Mouse (Mus musculus) heart, adult 11 months (tissue): ENCODE data around the gene Adam15.

ENCODE experiments used
- DNase-seq: peaks from one replicate; pipeline ENCODE4 v3.0.0; 2022

The Adam15 gene

DNA sequence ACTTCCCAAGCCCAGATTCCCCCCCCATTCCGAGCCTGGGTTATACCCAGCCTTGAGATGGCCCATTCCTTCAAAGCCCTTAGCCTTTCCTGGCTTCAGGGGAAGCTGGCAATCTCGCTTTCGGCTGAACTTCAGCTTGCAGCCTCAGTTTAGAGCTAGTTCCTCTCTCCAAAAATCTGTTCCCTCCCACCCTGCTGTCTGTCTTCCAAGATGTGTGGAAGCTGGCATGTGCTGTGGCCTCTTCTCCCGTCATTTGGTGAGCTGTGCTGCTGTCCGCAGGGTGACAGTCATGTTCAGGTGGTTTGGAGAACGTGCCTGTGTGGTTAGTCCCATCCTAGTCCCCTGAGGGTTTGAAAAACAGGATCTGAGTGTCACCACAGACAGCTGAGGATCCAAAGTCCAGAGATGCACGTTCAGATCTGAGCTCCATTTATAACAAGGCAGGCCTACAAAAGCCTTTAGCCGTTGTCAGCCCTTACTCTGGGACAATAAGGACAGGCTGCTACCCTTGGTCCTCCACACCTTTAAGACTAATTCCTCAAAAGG lies 54.0 kb downstream of the Adam15 start:
- no peak for DNase-seq

DNA sequence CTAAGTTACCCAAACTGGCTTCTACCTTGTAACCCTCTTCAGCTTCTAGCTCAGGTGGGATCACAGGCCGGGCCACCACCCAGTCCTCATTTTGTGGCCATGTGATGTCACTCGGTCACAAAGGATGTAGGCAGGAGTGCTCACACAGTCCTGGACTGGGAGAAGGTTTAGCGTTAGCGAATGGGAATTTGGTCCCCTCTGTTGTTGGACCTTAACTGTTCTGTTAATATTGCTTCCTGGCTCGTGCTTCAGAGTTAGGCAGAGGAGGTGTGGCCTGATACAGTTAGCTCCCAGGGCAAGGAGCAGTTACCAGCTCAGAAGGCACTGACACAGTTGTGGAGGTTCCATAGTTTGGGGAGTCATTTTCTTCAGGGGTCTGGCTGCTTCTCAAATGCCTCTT lies 55.6 kb downstream of the Adam15 start:
- DNase-seq = no peak

DNA sequence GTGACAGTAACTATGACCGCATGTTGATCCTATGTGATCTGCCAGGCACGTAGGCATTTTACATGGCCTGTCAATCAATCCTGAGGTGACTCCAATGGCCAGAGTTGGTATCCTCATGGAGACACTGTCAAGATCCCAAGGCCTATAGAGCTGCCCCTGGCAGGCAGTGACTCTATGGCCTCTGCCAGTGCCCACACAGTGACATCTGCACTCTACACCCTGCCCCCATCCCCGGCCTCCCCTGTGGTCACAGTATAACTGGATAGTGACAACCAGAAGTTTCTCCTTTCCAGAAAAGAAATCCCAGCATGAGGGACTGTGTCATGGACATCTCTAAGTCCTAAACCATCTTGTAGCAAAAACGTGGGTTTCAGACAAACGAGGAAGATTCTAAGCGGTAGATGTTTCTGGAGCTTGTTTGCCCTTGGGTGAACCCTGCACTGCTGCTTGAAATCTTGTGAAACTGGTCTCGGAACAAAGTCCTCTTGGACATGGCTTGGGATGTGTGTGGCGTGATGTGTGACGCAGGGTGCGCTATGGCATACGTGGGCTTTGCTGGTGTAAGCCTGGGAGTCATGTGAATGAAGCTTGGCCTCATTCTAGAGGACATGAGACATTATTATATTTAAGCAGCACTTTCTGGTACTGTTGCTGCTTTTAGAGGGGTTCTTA lies 56.4 kb downstream of the Adam15 start:
- DNase-seq = no peak

DNA sequence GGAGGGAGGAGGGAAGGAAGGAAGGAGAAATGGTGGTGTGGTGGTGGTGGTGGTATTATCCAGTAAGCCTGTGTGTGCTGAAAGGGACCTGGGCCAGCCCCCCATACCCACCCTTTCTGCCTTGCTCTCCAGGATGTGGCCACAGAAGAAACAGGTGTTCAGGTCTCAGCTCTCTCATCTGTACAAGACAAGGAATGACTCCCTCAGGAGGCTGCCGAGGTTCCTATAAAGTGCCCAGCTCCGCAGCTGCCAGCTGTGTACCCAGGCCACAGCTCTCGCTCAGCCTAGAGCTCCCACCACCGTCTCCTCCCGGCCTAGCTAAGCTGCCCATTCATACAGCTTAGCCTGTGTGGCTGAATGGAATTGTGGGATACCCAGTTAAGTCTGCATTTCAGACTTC lies 57.5 kb downstream of the Adam15 start:
- no peak for DNase-seq

DNA sequence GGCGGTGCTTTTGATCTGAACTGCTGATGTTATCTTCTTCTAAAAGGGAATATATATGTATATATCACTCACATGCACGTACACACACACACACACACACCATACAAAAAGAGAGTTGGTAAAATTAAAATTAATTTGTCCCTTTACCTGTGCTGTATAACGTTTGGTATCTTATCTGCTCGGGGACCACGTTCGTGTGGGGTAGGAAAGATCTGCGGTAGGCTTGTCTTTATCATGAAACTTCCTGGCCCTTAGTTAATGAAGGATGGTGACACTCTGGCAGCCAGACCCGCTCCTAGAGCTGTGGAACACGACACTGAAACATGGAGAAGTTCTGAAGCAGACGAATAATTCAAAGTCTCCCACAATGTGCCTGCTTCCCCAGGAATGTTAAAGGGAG lies 57.9 kb downstream of the Adam15 start:
- DNase-seq = no peak
